Mouse (Mus musculus) midbrain, postnatal 0 days (tissue): Measurements from ENCODE around the gene Mcee. TPM values are rescaled to one million over a fixed set of nuclear protein-coding genes. Genes with fewer than 3 reads are reported as not detected.
A peak's percentile ranks its signal among the peaks of the same experiment; 100 is the strongest.

ENCODE experiments used
- ATAC-seq: fragments of 200-750 bp; cut with Nextera tagmentation; 2 replicates; pipeline ENCODE4 v1.8.0; 2017; ENCODE audit warnings: moderate number of reproducible peaks, mild to moderate bottlenecking, moderate TSS enrichment, moderate library complexity; ENCODE audit not compliant: low FRiP score
- DNase-seq: peaks from one replicate; pipeline ENCODE4 v3.0.0-alpha.2; 2015; ENCODE audit warnings: low spot score
- H3K27ac ChIP-seq: fragments of 300-500 bp; sonication (generic); 2 replicates; pipeline ENCODE4 v1.5.1; 2014; ENCODE audit warnings: low read depth, mild to moderate bottlenecking, low read length, mixed read lengths
- H3K27me3 ChIP-seq: fragments of 300-500 bp; sonication (generic); 2 replicates; pipeline ENCODE4 v1.6.1; 2014; ENCODE audit warnings: low read length, control low read depth, mixed read lengths; ENCODE audit not compliant: insufficient read depth
- H3K36me3 ChIP-seq: fragments of 300-500 bp; sonication (generic); 2 replicates; pipeline ENCODE4 v1.6.1; 2014; ENCODE audit warnings: low read length, control low read depth, mixed read lengths; ENCODE audit not compliant: insufficient read depth
- H3K4me1 ChIP-seq: fragments of 300-500 bp; sonication (generic); 2 replicates; pipeline ENCODE4 v1.6.1; 2014; ENCODE audit warnings: mild to moderate bottlenecking, control low read depth, antibody characterized with exemption, low read length, mixed read lengths; ENCODE audit not compliant: insufficient read depth
- H3K4me2 ChIP-seq: fragments of 300-500 bp; sonication (generic); 2 replicates; pipeline ENCODE4 v1.6.1; 2014; ENCODE audit warnings: low read depth, mild to moderate bottlenecking, low read length, mixed read lengths; ENCODE audit not compliant: poor library complexity, severe bottlenecking
- H3K4me3 ChIP-seq: fragments of 300-500 bp; sonication (generic); 2 replicates; pipeline ENCODE4 v1.5.1; 2014; ENCODE audit warnings: low read depth, mild to moderate bottlenecking, low read length, moderate library complexity
- H3K9ac ChIP-seq: fragments of 300-500 bp; sonication (generic); replicated peaks from 2 replicates; pipeline ENCODE4 v1.6.1; 2014; ENCODE audit warnings: mild to moderate bottlenecking, low read length, moderate library complexity, mixed read lengths; ENCODE audit not compliant: poor library complexity, severe bottlenecking
- H3K9me3 ChIP-seq: fragments of 300-500 bp; sonication (generic); 2 replicates; pipeline ENCODE4 v1.6.1; 2016; ENCODE audit warnings: low read length, control low read depth
- CTCF ChIP-seq: IDR thresholded peaks from 2 replicates; pipeline ENCODE4 v1.5.1; 2016; ENCODE audit warnings: antibody characterized with exemption, mild to moderate bottlenecking
- WGBS: fragments of 180-500 bp; shearing (Covaris S2); extraction: QIAGEN DNeasy Blood & Tissue Kit; methylation state at CpG from one replicate; pipeline ENCODE4 v1.1.7; 2014; 5-methylcytosine and 5-hydroxymethylcytosine counted together
- polyA plus RNA-seq: library from polyadenylated mRNA; unstranded; fragments of >200 nt; fragmentation: Nextera tagmentation; extraction: Ambion mirVana; gene quantifications from 2 replicates; pipeline ENCODE4 v1.2.1, GENCODE M21; 2015
- total RNA-seq: library from RNA; depleted of rRNA; stranded (reverse); fragments of >200 nt; gene quantifications from 2 replicates; pipeline ENCODE4 v1.2.3, GENCODE M21; 2014

Mcee gene
- total and polyA plus RNA-seq, 2 experiments from 2014 or later = 12.2 to 43.6 TPM

- WGBS = 90% methylated on average over 6 of the region's 6 CpGs
- no peak for TF ChIP-seq CTCF
Measured at GRCm38 (mm10) chr7:64369841-64370240, 22.6 kb upstream of the Mcee start.

GRCm38 (mm10) chr7:64371940-64372878 is 20.2 kb upstream of the Mcee start:
- no peak overlapping the region for H3K9ac ChIP-seq
- no peak for ATAC-seq
- H3K27ac ChIP-seq = no peak overlapping the region
- H3K4me1 ChIP-seq = peaks cover 5% of the 10 kb centered on the region; the same call in 1 of the 2 replicates
- WGBS = 89% methylated on average over 23 of the region's 23 CpGs
- TF ChIP-seq CTCF = no peak
- H3K4me3 ChIP-seq = no peak overlapping the region
- H3K9me3 ChIP-seq = no peaks in the 10 kb centered on the region
- no peaks in the 10 kb centered on the region for H3K27me3 ChIP-seq
- H3K4me2 ChIP-seq = no peak overlapping the region
- no peak for DNase-seq
- H3K36me3 ChIP-seq = peaks cover 14% of the 10 kb centered on the region; the same call in 1 of the 2 replicates

More at GRCm38 (mm10) chr7:64369841-64370240, 22.6 kb upstream of the Mcee start:
- H3K9me3 ChIP-seq = no peaks in the 10 kb centered on the region
- DNase-seq (no peak), ATAC-seq (no peak)
- H3K27me3 ChIP-seq = no peaks in the 10 kb centered on the region
- H3K4me1 ChIP-seq = peaks cover 5% of the 10 kb centered on the region; the same call in 1 of the 2 replicates
- H3K27ac ChIP-seq = no peak overlapping the region
- H3K4me3 ChIP-seq = no peak overlapping the region
- H3K9ac ChIP-seq = no peak overlapping the region
- H3K4me2 ChIP-seq = no peak overlapping the region
- peaks cover 17% of the 10 kb centered on the region; the same call in 1 of the 2 replicates for H3K36me3 ChIP-seq

GRCm38 (mm10) chr7:64373147-64373829 is 19.1 kb upstream of the Mcee start:
- no peak for DNase-seq

GRCm38 (mm10) chr7:64373830-64374562 is 18.4 kb upstream of the Mcee start, which contains the start of gene Fan1:
Fan1 (minus strand) TSS chr7:64374095.
- H3K36me3 ChIP-seq = peaks cover 27% of the 10 kb centered on the region
- DNase-seq (peak; percentile 91), ATAC-seq (peak; percentile 94)
- peak within 1 kb of the TSS; percentile 66 for H3K4me3 ChIP-seq
- peak within 1 kb of the TSS; percentile 60 for H3K4me2 ChIP-seq
- peak; percentile 65 for TF ChIP-seq CTCF
- H3K9me3 ChIP-seq = no peaks in the 10 kb centered on the region
- peak within 1 kb of the TSS; percentile 39; the same call in 1 of the 2 replicates for H3K9ac ChIP-seq
- 3% methylated on average over 27 of the region's 27 CpGs for WGBS
- H3K27ac ChIP-seq = peak within 1 kb of the TSS; percentile 84
- H3K27me3 ChIP-seq = no peaks in the 10 kb centered on the region
- peaks cover 5% of the 10 kb centered on the region; the same call in 1 of the 2 replicates for H3K4me1 ChIP-seq

More at GRCm38 (mm10) chr7:64373147-64373829, 19.1 kb upstream of the Mcee start:
- peak overlapping the region; percentile 39; the same call in 1 of the 2 replicates for H3K9ac ChIP-seq
- TF ChIP-seq CTCF = no peak
- no peaks in the 10 kb centered on the region for H3K9me3 ChIP-seq
- no peaks in the 10 kb centered on the region for H3K27me3 ChIP-seq
- H3K4me1 ChIP-seq = peaks cover 5% of the 10 kb centered on the region; the same call in 1 of the 2 replicates
- peak overlapping the region; percentile 66 for H3K4me3 ChIP-seq
- peak overlapping the region; percentile 60 for H3K4me2 ChIP-seq
- ATAC-seq = peak; percentile 18
- peaks cover 24% of the 10 kb centered on the region for H3K36me3 ChIP-seq
- H3K27ac ChIP-seq = peak overlapping the region; percentile 84
- 10% methylated on average over 18 of the region's 18 CpGs for WGBS

GRCm38 (mm10) chr7:64391479-64391878 is 928 bp upstream of the Mcee start:
- no peaks in the 10 kb centered on the region for H3K27me3 ChIP-seq
- no peak for TF ChIP-seq CTCF
- no peaks in the 10 kb centered on the region for H3K9me3 ChIP-seq
- 0 out of 2 replicates have a peak, but pooled peaks cover 4% of the 10 kb centered on the region for H3K4me1 ChIP-seq
- peak overlapping the region; percentile 94 for H3K4me2 ChIP-seq
- H3K4me3 ChIP-seq = peak overlapping the region; percentile 81
- DNase-seq (no peak), ATAC-seq (no peak)
- peaks cover 11% of the 10 kb centered on the region; the same call in 1 of the 2 replicates for H3K36me3 ChIP-seq
- peak overlapping the region; percentile 38; the same call in 1 of the 2 replicates for H3K27ac ChIP-seq
- WGBS = 3% methylated on average over 8 of the region's 8 CpGs
- H3K9ac ChIP-seq = peak overlapping the region; percentile 54
